Mouse (Mus musculus) testis, adult 2 months (tissue): ENCODE results near the gene Mxi1. TPM values are rescaled to one million over a fixed set of nuclear protein-coding genes. Genes with fewer than 3 reads are reported as not detected.

Experiments
- H3K27ac ChIP-seq: fragments of 200-500 bp; 2 replicates; pipeline ENCODE4 v1.5.1; 2012; ENCODE audit warnings: low read depth, low read length; ENCODE audit not compliant: control insufficient read depth, insufficient read depth
- H3K27me3 ChIP-seq: fragments of 200-500 bp; 2 replicates; pipeline ENCODE4 v1.6.1; 2012; ENCODE audit warnings: mild to moderate bottlenecking, low read length, moderate library complexity; ENCODE audit not compliant: control insufficient read depth, insufficient read depth
- H3K36me3 ChIP-seq: fragments of 200-500 bp; 2 replicates; pipeline ENCODE4 v1.6.1; 2012; ENCODE audit warnings: mild to moderate bottlenecking, low read length; ENCODE audit not compliant: control insufficient read depth, insufficient read depth
- H3K4me1 ChIP-seq: fragments of 200-500 bp; 2 replicates; pipeline ENCODE4 v1.6.1; 2012; ENCODE audit warnings: low read length; ENCODE audit not compliant: control insufficient read depth, insufficient read depth
- H3K4me3 ChIP-seq: fragments of 200-500 bp; 2 replicates; pipeline ENCODE4 v1.5.1; 2012; ENCODE audit warnings: low read depth, mild to moderate bottlenecking, low read length, moderate library complexity, mixed read lengths; ENCODE audit not compliant: control insufficient read depth
- CTCF ChIP-seq: fragments of 200-500 bp; IDR thresholded peaks from 2 replicates; pipeline ENCODE4 v1.5.1; 2012; ENCODE audit warnings: low read depth, mild to moderate bottlenecking, inconsistent platforms, low read length, moderate library complexity; ENCODE audit not compliant: control insufficient read depth, insufficient read depth, insufficient replicate concordance
- POLR2A ChIP-seq: fragments of 200-500 bp; IDR thresholded peaks from 2 replicates; pipeline ENCODE4 v1.6.1; 2012; ENCODE audit warnings: low read depth, mild to moderate bottlenecking, inconsistent platforms, low read length, moderate library complexity; ENCODE audit not compliant: control insufficient read depth
- polyA plus RNA-seq: library from polyadenylated mRNA; depleted of rRNA; stranded (reverse); fragments of >200 nt; gene quantifications from 2 replicates; pipeline ENCODE4 v1.2.3, GENCODE M21; 2012

Gene Mxi1
- polyA plus RNA-seq, 1 experiment, result 54.8 TPM

DNA sequence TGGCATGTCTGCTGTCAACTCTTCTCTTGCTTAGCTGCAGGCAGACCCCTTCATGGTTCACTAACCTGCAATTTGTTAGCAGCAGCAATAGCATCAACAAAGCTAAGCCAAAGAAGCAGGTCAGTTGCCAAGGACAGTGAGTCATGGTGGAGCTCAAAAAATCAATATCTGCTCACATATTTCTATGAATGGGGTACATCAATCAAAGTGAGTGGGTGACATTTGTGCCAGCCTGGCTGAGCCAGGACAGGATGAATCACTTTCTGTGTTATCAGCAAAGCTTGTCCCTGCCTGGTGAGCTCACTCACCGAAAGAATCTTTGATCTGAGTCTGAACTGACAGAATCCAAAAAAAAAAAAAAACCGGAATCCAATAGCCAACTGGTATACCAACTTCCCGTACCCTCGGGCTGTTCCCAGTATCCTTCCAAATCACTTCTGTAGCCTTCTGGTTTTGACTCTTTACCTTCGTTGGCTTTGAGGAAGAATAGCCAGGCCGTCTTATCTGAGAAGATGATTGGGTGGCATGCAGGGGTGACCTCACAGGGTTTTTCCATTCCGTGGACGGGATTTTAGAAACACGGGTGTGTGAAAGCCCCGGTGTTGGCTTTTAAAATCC, 94.0 kb downstream of the Mxi1 start:
- Histone ChIP-seq H3K27me3 (no peaks in the 10 kb centered on the region), H3K27ac (no peak overlapping the region), H3K4me3 (no peak overlapping the region), H3K4me1 (peaks cover 5% of the 10 kb centered on the region), H3K36me3 (no peaks in the 10 kb centered on the region)
- TF ChIP-seq POLR2A (no peak), CTCF (no peak)

DNA sequence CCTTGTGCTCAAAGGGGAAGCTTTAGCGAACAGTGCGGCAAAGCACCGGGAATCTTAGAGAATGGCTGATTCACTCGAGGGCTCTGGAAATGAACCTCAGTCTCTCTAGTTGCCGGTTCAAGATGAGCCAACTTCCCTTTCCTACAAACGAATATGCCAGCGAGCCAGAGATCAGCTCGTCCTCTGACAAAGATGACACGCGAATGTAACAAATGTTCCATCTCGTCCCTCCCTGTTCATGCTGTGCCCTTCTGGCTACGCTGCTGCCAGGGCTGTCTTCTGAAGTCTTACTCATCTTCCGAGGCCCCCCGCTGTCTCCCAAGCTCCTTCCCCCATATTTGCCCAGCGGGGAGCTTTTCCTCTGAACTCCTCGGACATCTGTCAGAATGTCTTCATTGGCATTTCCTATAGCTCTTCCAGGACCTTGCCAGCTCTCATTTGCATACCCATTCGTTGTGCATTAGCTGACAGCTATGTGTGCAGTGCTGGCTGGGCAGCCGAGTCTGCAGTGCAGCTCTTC, 94.6 kb downstream of the Mxi1 start:
- no peak overlapping the region for H3K27ac ChIP-seq

DNA sequence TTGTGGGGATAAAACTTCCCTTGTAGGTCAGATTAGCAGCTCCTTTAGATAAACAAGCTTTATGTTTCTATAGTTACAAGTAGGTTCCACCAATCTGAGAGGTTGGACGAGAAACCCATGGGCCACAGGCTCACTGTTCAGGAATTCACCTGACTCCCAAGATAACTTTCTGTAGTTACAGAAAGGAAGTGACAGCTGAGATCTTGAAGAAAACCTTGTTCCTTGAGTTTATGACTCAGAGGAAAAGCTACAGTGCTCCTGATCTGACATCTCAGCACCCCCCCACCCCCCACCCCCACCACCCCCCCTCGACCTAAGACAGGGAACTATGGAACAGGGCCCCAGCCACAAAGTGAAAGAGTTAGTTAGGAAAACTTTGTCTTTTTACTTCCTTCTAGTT, 95.5 kb downstream of the Mxi1 start:
- Histone ChIP-seq H3K4me3 (no peak overlapping the region), H3K4me1 (peaks cover 9% of the 10 kb centered on the region), H3K27ac (no peak overlapping the region), H3K27me3 (no peaks in the 10 kb centered on the region), H3K36me3 (no peaks in the 10 kb centered on the region)
- TF ChIP-seq CTCF, result no peak
- no peak for TF ChIP-seq POLR2A

More for the DNA sequence above, 94.6 kb downstream of the Mxi1 start:
- Histone ChIP-seq H3K27me3 (no peaks in the 10 kb centered on the region), H3K4me3 (no peak overlapping the region), H3K36me3 (no peaks in the 10 kb centered on the region), H3K4me1 (peaks cover 5% of the 10 kb centered on the region)
- TF ChIP-seq POLR2A (no peak), CTCF (no peak)

DNA sequence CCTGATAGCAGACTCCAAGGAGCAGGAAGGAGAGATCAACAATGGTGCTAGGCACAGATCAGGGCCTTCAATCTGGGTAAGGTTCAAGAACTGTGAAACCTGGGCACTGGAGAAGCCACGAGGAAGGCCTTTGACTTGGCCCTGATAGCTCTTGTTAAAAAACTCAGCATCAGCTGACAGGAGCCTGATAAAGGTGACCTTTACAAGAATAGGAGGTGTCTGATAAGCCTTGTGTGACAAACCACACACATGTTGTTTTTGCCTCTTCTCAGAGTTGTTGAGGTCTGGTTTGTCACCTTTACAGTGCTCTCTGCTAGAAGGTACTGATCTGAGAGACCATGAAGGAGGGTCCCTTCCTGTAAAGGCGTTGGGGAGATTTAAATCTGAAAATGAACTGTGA, 97.0 kb downstream of the Mxi1 start:
- Histone ChIP-seq H3K4me1 (peaks cover 9% of the 10 kb centered on the region), H3K27ac (no peak overlapping the region), H3K4me3 (no peak overlapping the region), H3K27me3 (no peaks in the 10 kb centered on the region), H3K36me3 (no peaks in the 10 kb centered on the region)
- TF ChIP-seq POLR2A (no peak), CTCF (no peak)

DNA sequence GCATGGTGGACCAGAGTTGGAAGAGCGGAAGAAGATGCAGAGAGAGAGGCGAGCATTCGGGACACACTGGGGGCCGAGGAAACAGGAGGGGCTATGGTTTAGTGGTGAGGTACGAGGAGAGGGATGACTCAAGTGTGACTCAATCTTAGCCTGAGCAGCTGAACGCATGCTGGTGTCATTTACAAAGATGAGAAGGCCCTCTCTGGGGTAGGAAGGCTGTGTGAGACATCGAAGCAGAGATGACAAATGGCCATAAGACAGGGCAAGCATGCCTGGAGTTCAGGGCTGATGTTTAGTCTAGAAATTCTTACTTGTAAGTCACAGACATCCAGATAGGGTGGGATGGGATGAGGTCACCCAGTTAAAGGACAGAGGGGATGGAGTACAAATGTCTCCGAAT, 98.1 kb downstream of the Mxi1 start:
- H3K4me1 ChIP-seq, result peaks cover 5% of the 10 kb centered on the region
- H3K27ac ChIP-seq, result no peak overlapping the region
- H3K4me3 ChIP-seq, result no peak overlapping the region
- TF ChIP-seq CTCF (no peak), POLR2A (no peak)
- no peaks in the 10 kb centered on the region for H3K36me3 ChIP-seq
- no peaks in the 10 kb centered on the region for H3K27me3 ChIP-seq

DNA sequence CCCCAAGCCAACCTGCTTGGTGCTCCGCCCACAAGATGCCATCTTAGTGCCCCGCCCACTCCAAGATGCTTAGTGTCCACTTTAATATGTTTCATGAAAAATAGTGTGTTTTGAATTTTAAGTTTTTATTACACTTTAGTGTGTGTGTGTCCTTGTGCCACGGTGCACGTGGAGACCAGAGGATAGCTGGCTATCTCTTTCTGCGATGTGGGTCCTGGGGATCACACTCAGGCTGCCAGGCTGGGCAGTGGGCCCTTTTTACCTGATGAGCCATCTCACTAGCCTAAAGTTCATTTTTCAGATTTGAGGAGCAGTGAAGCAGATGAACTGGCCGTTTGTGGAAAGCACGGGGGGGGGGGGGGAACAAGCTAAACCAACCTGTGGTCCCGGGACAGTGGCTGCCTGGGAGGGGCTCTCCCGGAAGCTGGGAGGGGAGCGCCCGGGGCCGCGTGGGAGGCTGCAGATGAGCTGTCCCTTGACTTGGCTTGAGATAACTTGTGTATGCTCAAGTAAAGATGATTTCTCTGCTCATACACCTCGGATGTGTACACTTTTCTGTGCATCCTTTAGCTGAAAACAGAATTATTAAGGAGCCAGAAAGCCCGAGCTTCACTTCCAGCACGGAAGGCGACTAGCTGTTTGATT, 99.5 kb downstream of the Mxi1 start:
- Histone ChIP-seq H3K27me3 (no peaks in the 10 kb centered on the region), H3K4me3 (no peak overlapping the region), H3K36me3 (no peaks in the 10 kb centered on the region), H3K4me1 (peaks cover 4% of the 10 kb centered on the region), H3K27ac (no peak overlapping the region)
- TF ChIP-seq CTCF (no peak), POLR2A (no peak)

DNA sequence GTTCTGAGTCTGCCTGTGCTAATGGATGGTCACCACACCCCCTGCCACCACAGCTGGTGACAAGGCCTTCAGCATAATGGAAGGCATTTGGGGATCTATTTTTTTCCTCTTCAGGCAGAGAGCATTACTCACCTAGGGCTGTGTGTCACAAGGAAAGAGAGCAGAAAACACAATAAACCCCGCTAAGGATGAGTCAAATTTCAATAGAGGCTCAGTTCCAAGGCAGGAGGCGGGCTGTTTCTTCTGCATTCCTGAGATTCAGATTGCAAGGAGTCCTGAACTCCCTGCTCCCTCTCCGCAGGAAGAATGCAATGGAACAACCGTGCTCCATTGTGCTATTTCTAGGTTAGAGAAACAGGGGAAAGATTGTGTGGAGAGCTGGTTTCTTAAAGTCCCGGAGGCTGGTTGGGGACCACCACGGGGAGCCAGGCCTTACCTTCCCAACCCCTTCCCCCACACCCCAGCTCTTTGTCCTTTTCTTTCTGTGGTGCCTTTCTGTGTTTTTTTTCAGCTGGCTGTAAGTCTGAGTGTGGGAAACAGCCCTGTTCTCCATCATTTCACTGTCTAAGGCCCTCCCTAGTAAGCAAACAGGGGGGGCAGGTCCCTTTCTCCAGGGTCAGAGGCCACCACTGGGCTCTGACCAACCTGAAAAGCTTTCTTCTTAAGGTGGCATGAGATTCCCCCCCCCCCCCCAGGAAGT, 102.0 kb downstream of the Mxi1 start:
- no peaks in the 10 kb centered on the region for H3K27me3 ChIP-seq
- H3K36me3 ChIP-seq, result no peaks in the 10 kb centered on the region
- TF ChIP-seq POLR2A, result no peak
- no peak for TF ChIP-seq CTCF
- H3K4me1 ChIP-seq, result peaks cover 11% of the 10 kb centered on the region
- H3K27ac ChIP-seq, result no peak overlapping the region
- no peak overlapping the region for H3K4me3 ChIP-seq
